Mouse (Mus musculus) heart, embryonic 10.5 days (tissue): ENCODE data around the gene Cops9. TPM values are rescaled to one million over a fixed set of nuclear protein-coding genes. Genes with fewer than 3 reads are reported as not detected.
A peak's percentile ranks its signal among the peaks of the same experiment; 100 is the strongest.

Source experiments
- DNase-seq: peaks from one replicate; pipeline ENCODE4 v3.0.0-alpha.2; 2017; ENCODE audit warnings: low spot score
- H3K27ac ChIP-seq: fragments of 300-500 bp; sonication (generic); 2 replicates; pipeline ENCODE4 v1.5.1; 2016; ENCODE audit warnings: mild to moderate bottlenecking
- H3K27me3 ChIP-seq: fragments of 300-500 bp; sonication (generic); 2 replicates; pipeline ENCODE4 v1.6.1; 2016; ENCODE audit warnings: mild to moderate bottlenecking; ENCODE audit not compliant: poor library complexity, insufficient read depth, severe bottlenecking
- H3K36me3 ChIP-seq: fragments of 300-500 bp; sonication (generic); 2 replicates; pipeline ENCODE4 v1.6.1; 2016; ENCODE audit warnings: mild to moderate bottlenecking, moderate library complexity
- H3K4me1 ChIP-seq: fragments of 300-500 bp; sonication (generic); 2 replicates; pipeline ENCODE4 v1.6.1; 2016; ENCODE audit warnings: mild to moderate bottlenecking
- H3K4me3 ChIP-seq: fragments of 300-500 bp; sonication (generic); 2 replicates; pipeline ENCODE4 v1.5.1; 2016; ENCODE audit warnings: mild to moderate bottlenecking, moderate library complexity
- H3K9me3 ChIP-seq: fragments of 300-500 bp; sonication (generic); 2 replicates; pipeline ENCODE4 v1.6.1; 2016; ENCODE audit warnings: mild to moderate bottlenecking, moderate library complexity
- WGBS: fragments of 180-500 bp; shearing (Covaris S2); methylation state at CpG from one replicate; pipeline ENCODE4 v1.1.7; 2016; 5-methylcytosine and 5-hydroxymethylcytosine counted together
- polyA plus RNA-seq: library from polyadenylated mRNA; unstranded; fragments of >200 nt; fragmentation: Nextera tagmentation; extraction: Ambion mirVana; gene quantifications from 2 replicates; pipeline ENCODE4 v1.2.1, GENCODE M21; 2016

Gene Cops9
- 310 and 346 TPM in 2 replicates for polyA plus RNA-seq

DNA sequence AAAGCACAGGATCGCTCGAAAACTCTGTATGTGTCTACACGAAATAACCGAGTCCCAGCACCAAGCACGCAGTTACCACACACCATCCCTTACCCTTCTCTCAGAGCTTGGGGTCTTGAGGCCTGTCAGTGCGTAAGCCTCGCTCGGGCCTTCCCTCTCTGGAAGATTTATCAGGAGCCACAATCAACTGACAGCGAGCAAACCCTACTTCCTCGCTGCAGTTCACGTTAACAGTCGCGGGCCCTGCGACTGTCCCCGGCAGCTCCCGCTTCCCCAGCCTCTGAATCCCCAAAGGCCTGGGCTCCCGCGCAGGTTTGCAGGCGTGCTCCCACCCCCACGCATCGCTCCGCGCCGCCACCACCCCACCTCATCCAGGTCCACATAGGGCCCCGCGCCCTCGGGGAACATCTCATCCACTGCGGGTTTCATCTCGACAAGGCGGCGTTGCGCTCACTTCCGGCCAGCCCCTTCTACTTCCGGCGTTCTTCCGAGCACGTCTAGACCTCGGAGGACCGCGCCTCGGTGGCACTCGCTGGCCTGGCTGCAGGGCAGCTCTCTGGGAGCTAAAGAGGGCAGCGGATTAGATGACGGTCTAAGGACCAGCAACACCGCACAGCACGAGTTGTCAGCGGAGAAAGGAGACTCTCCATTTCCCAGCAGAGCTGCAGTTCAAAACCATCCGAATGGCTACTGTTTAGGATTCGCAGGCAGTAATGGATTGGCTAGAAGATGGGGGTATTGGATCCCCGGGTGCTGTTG, at the start of gene Cops9:
TSS of gene Cops9 (minus strand) at position 472 of the 759 bp plus-strand sequence.
- H3K4me3 ChIP-seq: peak within 1 kb of the TSS; percentile 82
- H3K27me3 ChIP-seq: peaks cover 30% of the 10 kb centered on the region; the same call in 1 of the 2 replicates
- peak; percentile 94 for DNase-seq
- H3K27ac ChIP-seq: peak within 1 kb of the TSS; percentile 88
- WGBS: 3% methylated on average over 50 of the region's 50 CpGs
- H3K4me1 ChIP-seq: peaks cover 22% of the 10 kb centered on the region
- no peaks in the 10 kb centered on the region for H3K9me3 ChIP-seq
- peaks cover 32% of the 10 kb centered on the region for H3K36me3 ChIP-seq

DNA sequence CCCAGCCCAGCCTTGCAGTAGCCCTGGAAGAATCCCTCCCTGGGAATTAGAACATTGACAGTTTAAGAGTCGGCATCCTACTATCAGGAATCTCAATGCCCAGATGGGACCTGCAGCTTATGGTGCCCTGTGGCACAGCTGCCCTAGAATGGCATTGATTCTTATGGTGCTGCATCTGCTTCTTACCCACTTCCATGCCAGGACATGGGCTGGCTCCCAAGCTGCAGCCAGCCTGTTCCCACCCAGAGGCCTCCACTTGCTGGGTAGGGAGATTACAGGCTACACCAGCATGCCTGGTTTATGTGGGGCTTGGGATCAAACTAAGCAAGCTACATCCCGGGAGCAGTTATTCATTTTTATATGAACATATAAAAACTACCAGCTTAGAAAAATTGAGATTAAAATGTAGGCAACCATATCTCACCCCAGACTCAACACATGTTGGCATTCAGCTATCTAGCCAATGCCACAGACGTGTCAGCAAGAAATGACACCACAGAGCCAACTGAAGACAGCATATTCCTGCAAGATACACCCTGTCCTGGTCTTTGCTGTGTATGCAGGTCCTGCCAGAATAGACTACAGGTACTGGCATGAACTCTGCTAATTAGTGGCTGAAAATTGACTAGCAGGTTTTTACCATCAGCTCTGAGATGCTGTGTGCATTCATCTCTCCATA, 49.5 kb upstream of the Cops9 start:
- Histone ChIP-seq H3K9me3 (no peaks in the 10 kb centered on the region), H3K27me3 (peaks cover 61% of the 10 kb centered on the region), H3K4me1 (peaks cover 5% of the 10 kb centered on the region; the same call in 1 of the 2 replicates), H3K36me3 (no peaks in the 10 kb centered on the region), H3K4me3 (no peak overlapping the region), H3K27ac (no peak overlapping the region)
- no peak for DNase-seq
- WGBS: 70% methylated on average over 3 of the region's 3 CpGs

DNA sequence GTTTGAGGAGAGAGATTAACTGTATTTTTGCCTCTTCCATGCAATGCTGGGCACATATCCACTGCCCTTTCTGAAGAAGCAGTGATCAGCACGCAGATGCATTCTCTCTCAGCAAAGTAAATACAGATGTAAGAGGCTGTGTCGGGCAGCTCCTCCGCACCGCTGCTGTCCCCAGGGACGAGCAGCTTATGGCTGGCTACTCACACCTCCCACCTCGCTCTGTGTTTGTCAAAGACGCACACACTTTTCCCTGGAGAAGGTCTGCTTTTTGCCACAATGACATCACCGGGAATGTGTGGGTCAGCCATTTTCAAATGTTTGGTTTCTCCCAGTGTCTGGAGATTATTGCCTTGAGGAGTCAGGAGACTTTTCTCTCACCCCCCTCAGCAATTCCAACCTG, 45.2 kb upstream of the Cops9 start:
- Histone ChIP-seq H3K4me3 (no peak overlapping the region), H3K27me3 (peaks cover 48% of the 10 kb centered on the region), H3K27ac (no peak overlapping the region), H3K36me3 (no peaks in the 10 kb centered on the region), H3K9me3 (no peaks in the 10 kb centered on the region), H3K4me1 (no peaks in the 10 kb centered on the region; the same call in 1 of the 2 replicates)
- 48% methylated on average over 8 of the region's 8 CpGs for WGBS
- DNase-seq: no peak

DNA sequence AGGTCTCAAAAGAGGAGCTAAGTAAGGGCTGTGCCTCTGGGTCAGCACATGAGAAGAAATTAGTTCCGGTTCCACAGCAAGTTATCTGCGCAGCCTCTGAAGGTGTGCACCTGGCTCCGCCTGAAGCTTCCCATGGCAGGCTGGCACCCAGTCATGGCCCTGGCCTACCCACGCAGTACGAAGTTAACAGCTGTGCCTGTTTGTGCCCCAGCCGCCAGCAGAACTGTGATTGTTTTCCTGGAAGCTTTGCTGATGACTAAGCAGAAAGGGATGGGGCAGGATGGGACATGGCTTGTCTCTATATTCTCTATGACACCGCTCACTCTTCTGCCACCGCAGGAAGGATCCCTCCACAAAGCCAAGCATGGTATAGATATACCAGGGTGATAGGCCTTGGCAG, 41.4 kb upstream of the Cops9 start:
- Histone ChIP-seq H3K4me3 (no peak overlapping the region), H3K36me3 (no peaks in the 10 kb centered on the region)

DNA sequence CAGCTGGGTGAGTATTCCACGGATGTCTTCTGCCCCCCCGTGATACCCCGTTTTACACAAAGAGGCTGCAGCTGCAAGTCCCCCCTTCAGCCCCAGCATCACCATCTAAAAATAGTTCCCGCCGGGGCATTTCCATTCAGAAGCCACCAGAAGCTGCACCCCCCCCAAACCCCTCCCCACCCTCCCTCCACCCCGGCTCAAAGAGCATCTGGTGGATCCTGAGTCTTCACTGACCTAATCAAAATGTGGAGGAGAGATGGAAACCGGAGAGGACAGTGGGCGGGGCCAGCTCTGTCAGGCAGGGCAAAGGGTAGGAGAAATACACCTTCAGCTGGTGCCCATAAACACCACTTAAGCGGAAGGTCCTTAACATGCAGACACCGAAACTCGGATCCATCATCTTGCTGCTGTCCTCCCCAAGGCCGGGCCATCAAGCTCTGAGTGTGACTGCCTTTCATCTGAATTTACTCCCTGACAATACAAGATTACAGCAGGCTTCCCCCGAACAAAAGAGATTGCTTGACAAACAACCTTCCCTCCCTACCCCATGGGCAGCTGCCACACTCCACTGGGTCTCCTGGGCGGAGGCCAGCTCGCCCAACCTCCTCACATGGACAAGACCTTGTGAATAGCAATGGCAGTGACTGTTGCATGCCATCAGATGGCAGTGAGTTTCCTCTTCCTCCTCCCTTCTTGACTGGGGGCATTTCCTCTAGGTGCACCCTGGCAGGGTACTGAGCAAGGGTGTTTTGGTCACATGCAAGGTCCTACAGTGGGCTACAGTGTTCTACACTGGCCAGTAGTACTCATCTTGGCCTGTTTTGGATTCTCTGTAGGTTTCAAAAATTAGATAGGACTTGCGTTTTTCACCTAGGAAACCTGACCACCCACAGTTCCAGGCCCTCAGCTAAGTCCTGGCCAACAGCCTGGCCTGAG, 39.2 kb upstream of the Cops9 start:
- 47% methylated on average over 16 of the region's 16 CpGs for WGBS
- DNase-seq: no peak
- Histone ChIP-seq H3K9me3 (no peaks in the 10 kb centered on the region), H3K4me3 (no peak overlapping the region), H3K27me3 (peaks cover 31% of the 10 kb centered on the region), H3K36me3 (no peaks in the 10 kb centered on the region), H3K4me1 (peaks cover 17% of the 10 kb centered on the region), H3K27ac (no peak overlapping the region; the same call in 1 of the 2 replicates)

More for the DNA sequence above, 41.4 kb upstream of the Cops9 start:
- no peak for DNase-seq
- 87% methylated on average over 8 of the region's 8 CpGs for WGBS
- Histone ChIP-seq H3K9me3 (no peaks in the 10 kb centered on the region), H3K4me1 (peaks cover 10% of the 10 kb centered on the region), H3K27me3 (peaks cover 38% of the 10 kb centered on the region), H3K27ac (no peak overlapping the region)

DNA sequence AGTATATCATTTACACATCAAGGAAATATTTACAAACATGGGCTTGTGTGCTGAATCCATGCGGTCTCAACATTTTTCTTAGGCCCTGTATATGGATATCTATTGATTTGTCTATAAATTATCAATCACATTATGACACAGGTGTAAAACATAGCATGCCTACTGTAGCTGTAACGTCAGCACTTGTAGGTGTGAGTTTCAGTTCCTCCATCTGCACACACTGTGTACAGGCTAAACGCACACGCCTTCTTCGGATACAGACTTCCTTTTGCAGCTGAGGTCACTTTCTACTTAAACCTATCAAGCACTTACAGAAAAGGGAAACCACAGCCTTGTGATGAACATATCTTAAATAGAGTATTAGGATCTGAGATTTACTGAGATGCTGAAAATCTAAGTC, 37.0 kb upstream of the Cops9 start:
- H3K27me3 ChIP-seq: peaks cover 41% of the 10 kb centered on the region
- no peaks in the 10 kb centered on the region for H3K36me3 ChIP-seq
- peaks cover 17% of the 10 kb centered on the region for H3K4me1 ChIP-seq
- no peaks in the 10 kb centered on the region for H3K9me3 ChIP-seq
- no peak overlapping the region for H3K27ac ChIP-seq
- 87% methylated on average over 5 of the region's 5 CpGs for WGBS
- no peak overlapping the region for H3K4me3 ChIP-seq
- DNase-seq: no peak

DNA sequence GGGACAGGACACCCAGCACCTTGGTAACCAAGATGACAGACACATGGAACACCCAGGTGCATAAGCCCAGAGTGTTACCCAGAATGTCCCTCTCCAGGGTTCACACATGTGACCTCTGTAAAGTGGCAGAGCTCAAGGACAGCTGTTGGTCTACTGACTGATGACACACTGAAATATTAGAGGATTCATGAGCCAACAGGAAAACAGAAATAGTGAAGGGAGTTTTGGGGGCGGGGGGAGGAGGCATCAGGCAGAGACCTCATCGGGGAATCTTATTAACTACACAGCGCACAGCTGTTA, 34.8 kb upstream of the Cops9 start:
- WGBS: 93% methylated on average over 3 of the region's 3 CpGs

DNA sequence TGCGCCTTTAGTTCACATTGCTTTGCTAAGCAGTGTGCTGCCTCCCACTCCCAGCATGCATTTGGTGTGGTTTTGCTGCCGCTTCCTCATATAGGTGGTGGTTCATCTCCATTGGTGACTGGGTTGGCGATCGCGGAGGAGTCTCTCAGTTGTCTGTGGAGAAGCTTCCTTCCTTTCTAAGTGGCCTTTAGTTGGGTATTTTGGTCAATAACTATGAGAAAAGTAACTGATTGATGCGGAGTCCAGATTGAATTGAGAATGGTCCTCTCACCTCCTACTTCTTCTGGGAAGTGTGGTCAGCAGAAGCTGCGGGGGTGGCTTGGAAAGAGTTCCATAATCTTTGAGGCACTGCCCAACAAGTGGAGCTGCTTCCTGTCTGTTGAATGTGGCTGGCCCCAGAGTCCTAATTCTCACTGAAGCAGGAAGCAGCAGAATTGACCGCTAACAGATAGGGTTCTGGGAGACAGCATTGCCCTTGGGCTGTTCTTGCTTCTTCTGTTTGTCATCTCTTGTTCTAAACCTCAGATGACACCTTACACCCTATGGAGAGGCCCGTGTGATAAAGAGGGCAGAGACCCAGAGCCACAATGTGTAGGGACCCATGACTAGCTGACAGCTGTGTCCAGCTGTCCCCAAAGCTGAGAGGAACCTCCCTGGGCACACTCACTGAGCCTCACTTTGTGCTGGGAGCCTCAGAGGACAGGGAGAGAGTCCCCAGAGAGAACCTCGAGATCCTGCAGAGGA, 34.3 kb upstream of the Cops9 start:
- Histone ChIP-seq H3K4me1 (peaks cover 15% of the 10 kb centered on the region), H3K4me3 (no peak overlapping the region), H3K27me3 (peaks cover 36% of the 10 kb centered on the region; the same call in 1 of the 2 replicates), H3K27ac (no peak overlapping the region), H3K9me3 (no peaks in the 10 kb centered on the region), H3K36me3 (no peaks in the 10 kb centered on the region)
- WGBS: 68% methylated on average over 10 of the region's 10 CpGs
- no peak for DNase-seq

More for the DNA sequence above, 34.8 kb upstream of the Cops9 start:
- Histone ChIP-seq H3K4me3 (no peak overlapping the region), H3K27ac (no peak overlapping the region), H3K4me1 (peaks cover 17% of the 10 kb centered on the region), H3K36me3 (no peaks in the 10 kb centered on the region), H3K27me3 (peaks cover 37% of the 10 kb centered on the region; the same call in 1 of the 2 replicates), H3K9me3 (no peaks in the 10 kb centered on the region)
- no peak for DNase-seq

DNA sequence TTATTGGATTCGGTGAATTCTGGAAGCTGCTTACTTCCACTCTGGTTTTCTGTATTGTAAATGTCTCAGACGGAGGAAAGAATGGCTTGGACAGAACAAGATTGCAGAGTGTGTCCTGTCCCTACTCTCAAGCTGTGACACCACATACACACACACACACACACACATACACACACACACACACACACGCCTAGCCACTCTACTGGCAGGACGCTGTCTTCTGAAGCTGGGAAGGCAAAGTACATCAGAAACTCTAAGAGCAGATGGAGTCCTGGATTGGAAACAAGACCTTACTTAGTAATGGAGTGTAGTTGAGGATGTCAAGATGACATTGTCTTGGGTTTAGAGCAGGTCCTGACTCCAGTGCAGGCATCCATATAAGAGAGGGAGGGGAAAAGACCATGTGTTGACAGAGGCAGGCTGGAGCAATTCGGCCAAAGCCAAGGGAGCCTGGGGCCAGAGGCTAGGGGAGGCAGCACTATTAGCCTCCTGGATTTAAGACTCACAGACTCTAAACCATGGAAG, 31.5 kb upstream of the Cops9 start:
- WGBS: 82% methylated on average over 5 of the region's 5 CpGs
- no peak overlapping the region for H3K27ac ChIP-seq
- no peak overlapping the region for H3K4me3 ChIP-seq
- no peak for DNase-seq
- peaks cover 7% of the 10 kb centered on the region for H3K4me1 ChIP-seq
- peaks cover 32% of the 10 kb centered on the region; the same call in 1 of the 2 replicates for H3K27me3 ChIP-seq
- H3K36me3 ChIP-seq: no peaks in the 10 kb centered on the region
- no peaks in the 10 kb centered on the region for H3K9me3 ChIP-seq

DNA sequence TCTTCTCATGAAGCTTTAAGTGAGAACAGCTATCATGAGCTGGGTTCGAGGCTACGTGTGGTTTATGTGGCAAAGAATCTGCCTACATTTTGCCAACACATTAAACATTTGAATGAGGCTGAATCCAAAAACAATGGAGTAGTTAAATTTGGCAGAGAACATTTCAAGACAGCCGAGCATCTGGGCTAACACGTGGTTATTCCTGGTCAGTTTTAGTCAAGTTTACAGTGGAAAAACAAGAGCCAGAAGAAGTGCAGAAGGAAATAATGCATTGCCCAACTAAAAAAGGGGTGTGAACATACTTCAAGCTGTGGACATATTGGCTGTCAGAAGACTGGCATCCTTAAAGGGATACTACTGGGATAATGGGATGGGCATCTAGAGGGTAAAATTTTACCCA, 29.5 kb upstream of the Cops9 start:
- Histone ChIP-seq H3K9me3 (no peaks in the 10 kb centered on the region), H3K36me3 (no peaks in the 10 kb centered on the region), H3K27ac (no peak overlapping the region), H3K27me3 (peaks cover 32% of the 10 kb centered on the region; the same call in 1 of the 2 replicates), H3K4me1 (peaks cover 3% of the 10 kb centered on the region), H3K4me3 (no peak overlapping the region)
- no peak for DNase-seq
- 74% methylated on average over 4 of the region's 4 CpGs for WGBS

DNA sequence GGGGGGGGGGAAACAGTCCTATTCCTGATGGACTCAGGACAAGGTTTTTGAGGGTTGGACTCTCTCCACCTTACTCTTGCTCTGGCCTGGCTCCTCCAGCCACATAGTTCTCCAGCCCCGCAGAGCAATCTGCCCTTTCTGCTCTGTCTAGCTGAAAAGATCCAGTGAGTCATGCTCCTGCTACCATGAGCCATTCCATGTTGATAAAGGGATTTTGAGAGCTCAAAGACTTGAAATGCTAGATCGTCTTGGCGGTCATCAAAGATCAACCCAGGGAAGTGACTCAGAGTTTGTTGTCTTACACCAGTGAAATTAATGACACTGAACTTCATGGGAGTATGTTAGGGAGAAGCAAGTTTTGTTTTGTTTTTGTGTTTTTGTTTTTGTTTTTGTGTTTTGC, 27.6 kb upstream of the Cops9 start:
- Histone ChIP-seq H3K4me1 (no peaks in the 10 kb centered on the region), H3K27ac (no peak overlapping the region), H3K4me3 (no peak overlapping the region), H3K36me3 (no peaks in the 10 kb centered on the region), H3K27me3 (peaks cover 35% of the 10 kb centered on the region), H3K9me3 (no peaks in the 10 kb centered on the region)
- DNase-seq: no peak
- 82% methylated on average over 3 of the region's 3 CpGs for WGBS

DNA sequence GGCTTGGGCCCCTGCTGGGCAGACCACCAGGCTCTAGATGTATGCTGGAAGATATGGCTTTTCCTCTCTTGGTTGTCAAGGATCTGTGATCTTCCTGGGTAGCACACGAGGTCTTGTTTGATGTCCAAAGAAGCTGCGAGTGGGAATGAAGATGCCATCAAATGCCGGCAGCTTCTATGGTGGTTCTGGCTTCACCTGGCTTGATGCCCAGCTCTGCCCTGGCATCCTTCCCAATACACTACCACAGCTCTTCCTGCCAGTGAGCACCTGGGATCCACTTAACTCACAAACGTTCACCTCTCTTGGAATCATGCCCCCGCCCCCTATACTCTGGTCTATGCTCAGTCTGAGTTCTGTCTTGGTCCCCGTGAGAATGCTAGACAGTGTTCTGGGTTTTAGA, 25.3 kb upstream of the Cops9 start:
- Histone ChIP-seq H3K9me3 (no peaks in the 10 kb centered on the region), H3K4me1 (no peaks in the 10 kb centered on the region), H3K4me3 (no peak overlapping the region), H3K36me3 (no peaks in the 10 kb centered on the region), H3K27ac (no peak overlapping the region), H3K27me3 (peaks cover 28% of the 10 kb centered on the region)
- DNase-seq: no peak
- 83% methylated on average over 6 of the region's 6 CpGs for WGBS
